Comparison of ENCODE assay signal across 8 mouse cellular contexts in the genomic region with DNA sequence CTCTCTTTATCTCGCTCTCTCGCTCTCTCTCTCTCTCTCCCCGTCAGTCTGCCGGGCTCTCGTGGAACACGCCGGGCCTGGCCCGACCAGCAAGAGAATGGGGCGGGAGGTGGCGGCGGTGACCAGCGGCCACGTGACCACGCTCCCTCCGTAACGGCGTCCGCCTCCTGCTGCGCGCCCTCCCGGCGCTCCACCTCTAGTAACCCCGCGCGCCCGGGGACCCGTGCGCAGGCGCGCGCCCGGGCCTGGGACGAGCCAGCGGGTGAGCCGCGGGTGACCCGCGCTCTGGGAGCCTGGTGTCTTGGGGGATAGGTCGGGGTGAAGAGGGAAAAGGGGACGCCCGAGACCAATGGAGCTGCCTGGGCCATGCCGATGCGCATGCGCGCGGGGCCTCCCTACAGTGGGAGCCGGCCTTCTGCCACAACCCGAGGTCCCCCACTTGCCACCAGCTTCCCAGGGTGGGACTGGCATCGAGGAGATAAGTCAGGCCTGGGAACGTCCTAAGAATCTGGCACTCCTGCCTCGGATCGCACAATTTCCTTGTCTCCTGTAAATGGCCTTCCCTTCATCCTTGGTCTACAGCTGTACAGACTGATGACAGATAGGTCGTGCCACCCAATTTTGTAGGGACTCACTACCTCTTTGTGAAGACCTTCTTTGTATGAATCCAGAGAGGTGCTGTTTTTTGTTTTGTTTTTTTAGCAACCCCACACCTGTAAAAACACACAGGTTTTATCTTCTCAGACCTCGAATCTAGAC. TPM values are rescaled to one million over a fixed set of nuclear protein-coding genes. Genes with fewer than 3 reads are reported as not detected.
DNase-seq lines count a peak whose midpoint lies in the region; ATAC-seq and TF ChIP-seq lines count a peak whose summit lies in the region.

Gene Tbc1d5 (minus strand): TSS at position 158 of the 759 bp plus-strand sequence.

- peak; percentile 69 for ATAC-seq in G1E (ENCODE audit: extremely low read depth, insufficient number of reproducible peaks, low FRiP score, poor library complexity, severe bottlenecking)
- ATAC-seq in forebrain, embryonic 16.5 days, result peak; percentile 89
- peak; percentile 98 for ATAC-seq in lung, embryonic 14.5 days (ENCODE audit: insufficient read depth)

- peak; percentile 95 for TF ChIP-seq POLR2A in olfactory bulb, adult 2 months (IDR thresholded peaks at IDR 0.05; ENCODE audit: insufficient read depth, low read depth, low read length)
- TF ChIP-seq POLR2A in thymus, adult 2 months (IDR thresholded peaks at IDR 0.05; ENCODE audit: control insufficient read depth, extremely low read depth, insufficient read depth, low read length, poor library complexity), result peak; percentile 48; the same call in 1 of the 2 replicates

- 2% methylated on average over 54 of the region's 54 CpGs for WGBS in forebrain, embryonic 16.5 days
- WGBS in lung, embryonic 14.5 days, result 2% methylated on average over 54 of the region's 54 CpGs
- 1% methylated on average over 54 of the region's 54 CpGs for WGBS in olfactory bulb, adult 2 months
- 4% methylated on average over 54 of the region's 54 CpGs for WGBS in thymus, adult 2 months

- H3K27me3 ChIP-seq in G1E (ENCODE audit: insufficient read depth, low read length), result no peaks in the 10 kb centered on the region
- no peaks in the 10 kb centered on the region for H3K27me3 ChIP-seq in forebrain, embryonic 16.5 days (replicated peaks; ENCODE audit: control insufficient read depth, insufficient read depth, low read length)
- no peaks in the 10 kb centered on the region for H3K27me3 ChIP-seq in lung, embryonic 14.5 days (ENCODE audit: insufficient read depth, low read length)
- H3K27me3 ChIP-seq in thymus, adult 2 months (ENCODE audit: control insufficient read depth, insufficient read depth, low read length), result no peaks in the 10 kb centered on the region

- H3K9me3 ChIP-seq in G1E (replicated peaks), result no peaks in the 10 kb centered on the region
- H3K9me3 ChIP-seq in forebrain, embryonic 16.5 days (ENCODE audit: control insufficient read depth, low read length), result no peaks in the 10 kb centered on the region
- no peaks in the 10 kb centered on the region for H3K9me3 ChIP-seq in lung, embryonic 14.5 days (ENCODE audit: low read depth, low read length)

- DNase-seq in G1E (ENCODE audit: low spot score), result peak; percentile 73
- DNase-seq in cerebellum, adult 18-20 months, result peak; percentile 95 to 98
- DNase-seq in heart, postnatal 36 days, result peak; percentile 90 to 94
- peak; percentile 91 to 92 for DNase-seq in layer of hippocampus, adult 2 months (ENCODE audit: low spot score in 2 of 2)
- peak; percentile 92 for DNase-seq in lung, embryonic 14.5 days
- DNase-seq in thymus, adult 2 months, result peak; percentile 83

- H3K4me3 ChIP-seq in G1E (ENCODE audit: low read depth, low read length), result peak within 1 kb of the TSS; percentile 88
- peak within 1 kb of the TSS; percentile 84 for H3K4me3 ChIP-seq in forebrain, embryonic 16.5 days (replicated peaks; ENCODE audit: low read length)
- peak within 1 kb of the TSS; percentile 87 for H3K4me3 ChIP-seq in layer of hippocampus, adult 2 months
- H3K4me3 ChIP-seq in lung, embryonic 14.5 days (ENCODE audit: low read depth, low read length), result peak within 1 kb of the TSS; percentile 77
- peak within 1 kb of the TSS; percentile 80 for H3K4me3 ChIP-seq in olfactory bulb, adult 2 months (ENCODE audit: insufficient read depth, low read depth, low read length)
- peak within 1 kb of the TSS; percentile 84 for H3K4me3 ChIP-seq in thymus, adult 2 months (ENCODE audit: control insufficient read depth, insufficient read depth, low read length)

- peak within 1 kb of the TSS; percentile 86 for H3K4me2 ChIP-seq in forebrain, embryonic 16.5 days (ENCODE audit: low read length)
- H3K4me2 ChIP-seq in lung, embryonic 14.5 days, result peak within 1 kb of the TSS; percentile 75

- no peak for TF ChIP-seq CTCF in G1E (IDR thresholded peaks at IDR 0.05; ENCODE audit: low read depth, low read length)
- no peak; the same call in 1 of the 2 replicates for TF ChIP-seq CTCF in layer of hippocampus, adult 2 months (conservative IDR thresholded peaks at IDR 0.05)
- TF ChIP-seq CTCF in lung, embryonic 14.5 days (IDR thresholded peaks at IDR 0.05; ENCODE audit: low read depth), result no peak
- peak; percentile 19; the same call in 1 of the 2 replicates for TF ChIP-seq CTCF in olfactory bulb, adult 2 months (IDR thresholded peaks at IDR 0.05; ENCODE audit: insufficient read depth, low read depth, low read length)
- peak; percentile 41; the same call in 1 of the 2 replicates for TF ChIP-seq CTCF in thymus, adult 2 months (IDR thresholded peaks at IDR 0.05; ENCODE audit: borderline replicate concordance, control insufficient read depth, extremely low read depth, insufficient read depth, low read length, poor library complexity)

- H3K9ac ChIP-seq in forebrain, embryonic 16.5 days (replicated peaks; ENCODE audit: low read depth, low read length), result peak within 1 kb of the TSS; percentile 99
- peak within 1 kb of the TSS; percentile 98 for H3K9ac ChIP-seq in lung, embryonic 14.5 days

- H3K4me1 ChIP-seq in G1E (ENCODE audit: insufficient read depth, low read depth, low read length), result peaks cover 16% of the 10 kb centered on the region
- H3K4me1 ChIP-seq in forebrain, embryonic 16.5 days (replicated peaks; ENCODE audit: control insufficient read depth, insufficient read depth, low read length), result peaks cover 6% of the 10 kb centered on the region
- H3K4me1 ChIP-seq in lung, embryonic 14.5 days (ENCODE audit: insufficient read depth), result no peaks in the 10 kb centered on the region; the same call in 1 of the 2 replicates
- no peaks in the 10 kb centered on the region for H3K4me1 ChIP-seq in olfactory bulb, adult 2 months (ENCODE audit: control insufficient read depth, insufficient read depth, low read length)
- H3K4me1 ChIP-seq in thymus, adult 2 months (replicated peaks; ENCODE audit: control insufficient read depth, insufficient read depth, low read length), result 0 out of 2 replicates have a peak, but pooled peaks cover 2% of the 10 kb centered on the region

- intact Hi-C loops in heart, postnatal 36 days (cut with DNase I), result loop anchor here (2.0 to 5.0 kb wide), 2 partner anchors 25 to 67 kb away; no protein-coding TSS in a partner anchor

- H3K36me3 ChIP-seq in G1E (replicated peaks), result no peaks in the 10 kb centered on the region
- no peaks in the 10 kb centered on the region for H3K36me3 ChIP-seq in forebrain, embryonic 16.5 days (ENCODE audit: control insufficient read depth, insufficient read depth)
- H3K36me3 ChIP-seq in lung, embryonic 14.5 days (ENCODE audit: insufficient read depth), result no peaks in the 10 kb centered on the region
- no peaks in the 10 kb centered on the region for H3K36me3 ChIP-seq in thymus, adult 2 months (ENCODE audit: control insufficient read depth, insufficient read depth, low read length)

- H3K27ac ChIP-seq in forebrain, embryonic 16.5 days (ENCODE audit: low read length), result peak within 1 kb of the TSS; percentile 98
- peak within 1 kb of the TSS; percentile 99 for H3K27ac ChIP-seq in layer of hippocampus, adult 2 months
- peak within 1 kb of the TSS; percentile 99 for H3K27ac ChIP-seq in lung, embryonic 14.5 days (ENCODE audit: low read depth)
- peak within 1 kb of the TSS; percentile 76 for H3K27ac ChIP-seq in olfactory bulb, adult 2 months (ENCODE audit: insufficient read depth, low read depth, low read length)
- H3K27ac ChIP-seq in thymus, adult 2 months (ENCODE audit: control insufficient read depth, insufficient read depth, low read length), result peak within 1 kb of the TSS; percentile 28; the same call in 1 of the 2 replicates

RNA-seq across cellular contexts. Expression of gene Tbc1d5, which starts in this region (rescaled TPM):
- total RNA-seq in G1E (2014; fragmentation: Nextera tagmentation), result 64.6 and 79.9 TPM in 2 replicates
- total RNA-seq in G1E (2017), result 21.5 and 25.3 TPM in 2 replicates
- polyA plus RNA-seq in G1E (2012), result 11.8 and 13.3 TPM in 2 replicates
- 8.1 and 8.6 TPM in 2 replicates for polyA plus RNA-seq in forebrain, embryonic 16.5 days (2015; fragmentation: Nextera tagmentation; extraction: Ambion mirVana)
- total RNA-seq in heart, postnatal 36 days (2021), result 10 to 100 TPM; 18.6 to 19.4 TPM
- 10 to 100 TPM; 26.1 to 27.0 TPM for total RNA-seq in layer of hippocampus, adult 2 months (2021)
- 13.3 and 13.4 TPM in 2 replicates for polyA plus RNA-seq in lung, embryonic 14.5 days (2014; fragmentation: Nextera tagmentation; extraction: Ambion mirVana)
- not detected in 2 replicates for polyA plus RNA-seq in olfactory bulb, adult 2 months (2012; ENCODE audit: insufficient read depth, insufficient read length, low replicate concordance, missing spikeins)
- 12.2 and 12.9 TPM in 2 replicates for polyA plus RNA-seq in thymus, adult 2 months (2012; rRNA removed)

Comparison
In these comparisons a context has a peak if more than half of its experiments do, and no peak if none do; other contexts are left out.
1. Peak in every context shown above with its lines: DNase-seq, ATAC-seq, H3K4me3 ChIP-seq and H3K27ac ChIP-seq.
2. CTCF ChIP-seq: peak in olfactory bulb, adult 2 months (single experiment) and thymus, adult 2 months (single experiment); none in G1E (single experiment), layer of hippocampus, adult 2 months (single experiment) and lung, embryonic 14.5 days (single experiment).
3. H3K27ac ChIP-seq: peak in every context shown above with its lines; median percentile 99 in layer of hippocampus, adult 2 months; 99 in lung, embryonic 14.5 days; 98 in forebrain, embryonic 16.5 days; 76 in olfactory bulb, adult 2 months; 28 in thymus, adult 2 months.